Mouse (Mus musculus): ENCODE measurements around the gene Plscr1. TPM values are rescaled to one million over a fixed set of nuclear protein-coding genes. Genes with fewer than 3 reads are reported as not detected.

The Plscr1 gene
- polyA plus RNA-seq, 1 experiment from 2014 or later, result 11.2 TPM

- Histone ChIP-seq H3K4me3 (no peak overlapping the region), H3K36me3 (0 out of 2 replicates have a peak, but pooled peaks cover 3% of the 10 kb centered on the region), H3K4me1 (0 out of 2 replicates have a peak, but pooled peaks cover 1% of the 10 kb centered on the region), H3K9ac (no peak overlapping the region), H3K27me3 (no peaks in the 10 kb centered on the region), H3K4me2 (no peak overlapping the region), H3K9me3 (no peaks in the 10 kb centered on the region), H3K27ac (no peak overlapping the region)
- ATAC-seq (ENCODE audit: insufficient number of reproducible peaks, low FRiP score, low TSS enrichment, low read depth), result no peak
- WGBS, result 83% methylated on average over 4 of the region's 4 CpGs
These were observed 16.2 kb downstream of the Plscr1 start for GRCm38 (mm10) chr9:92265719-92266118.

- Histone ChIP-seq H3K27me3 (no peaks in the 10 kb centered on the region), H3K4me3 (no peak overlapping the region), H3K9ac (no peak overlapping the region), H3K27ac (no peak overlapping the region), H3K9me3 (no peaks in the 10 kb centered on the region), H3K4me1 (0 out of 2 replicates have a peak, but pooled peaks cover 3% of the 10 kb centered on the region), H3K4me2 (no peak overlapping the region), H3K36me3 (0 out of 2 replicates have a peak, but pooled peaks cover 3% of the 10 kb centered on the region)
- WGBS, result 80% methylated on average over 8 of the region's 8 CpGs
- ATAC-seq (ENCODE audit: insufficient number of reproducible peaks, low FRiP score, low TSS enrichment, low read depth), result no peak
These were observed 17.1 kb downstream of the Plscr1 start for GRCm38 (mm10) chr9:92266558-92267171.

- no peaks in the 10 kb centered on the region for H3K27me3 ChIP-seq
- H3K9ac ChIP-seq, result no peak overlapping the region
- no peaks in the 10 kb centered on the region for H3K9me3 ChIP-seq
- no peak overlapping the region for H3K4me2 ChIP-seq
- H3K27ac ChIP-seq, result no peak overlapping the region
- WGBS, result 78% methylated on average over 1 of the region's 1 CpGs
- H3K36me3 ChIP-seq, result 0 out of 2 replicates have a peak, but pooled peaks cover 3% of the 10 kb centered on the region
- H3K4me3 ChIP-seq, result no peak overlapping the region
- no peak for ATAC-seq (ENCODE audit: insufficient number of reproducible peaks, low FRiP score, low TSS enrichment, low read depth)
- H3K4me1 ChIP-seq, result 0 out of 2 replicates have a peak, but pooled peaks cover 3% of the 10 kb centered on the region
These were observed 18.2 kb downstream of the Plscr1 start for GRCm38 (mm10) chr9:92267732-92268131.

GRCm38 (mm10) chr9:92269829-92270404 lies 20.4 kb downstream of the Plscr1 start:
- no peak overlapping the region for H3K4me3 ChIP-seq
- no peak for ATAC-seq (ENCODE audit: insufficient number of reproducible peaks, low FRiP score, low TSS enrichment, low read depth)
- 0 out of 2 replicates have a peak, but pooled peaks cover 3% of the 10 kb centered on the region for H3K36me3 ChIP-seq
- 0 out of 2 replicates have a peak, but pooled peaks cover 3% of the 10 kb centered on the region for H3K4me1 ChIP-seq
- no peak overlapping the region for H3K27ac ChIP-seq
- H3K27me3 ChIP-seq, result no peaks in the 10 kb centered on the region
- H3K4me2 ChIP-seq, result no peak overlapping the region
- 88% methylated on average over 5 of the region's 5 CpGs for WGBS
- H3K9me3 ChIP-seq, result no peaks in the 10 kb centered on the region
- no peak overlapping the region for H3K9ac ChIP-seq

- WGBS, result 44% methylated on average over 4 of the region's 4 CpGs
- H3K36me3 ChIP-seq, result 0 out of 2 replicates have a peak, but pooled peaks cover 3% of the 10 kb centered on the region
These were observed 21.4 kb downstream of the Plscr1 start for GRCm38 (mm10) chr9:92270927-92271326.

GRCm38 (mm10) chr9:92272650-92273049 lies 23.1 kb downstream of the Plscr1 start:
- Histone ChIP-seq H3K4me1 (peaks cover 12% of the 10 kb centered on the region), H3K9ac (no peak overlapping the region), H3K9me3 (no peaks in the 10 kb centered on the region), H3K27me3 (no peaks in the 10 kb centered on the region), H3K36me3 (0 out of 2 replicates have a peak, but pooled peaks cover 3% of the 10 kb centered on the region), H3K4me3 (no peak overlapping the region), H3K4me2 (no peak overlapping the region), H3K27ac (no peak overlapping the region)
- 83% methylated on average over 4 of the region's 4 CpGs for whole genome bisulfite sequencing
- ATAC-seq (ENCODE audit: insufficient number of reproducible peaks, low FRiP score, low TSS enrichment, low read depth), result no peak

More at GRCm38 (mm10) chr9:92270927-92271326, 21.4 kb downstream of the Plscr1 start:
- ATAC-seq (ENCODE audit: insufficient number of reproducible peaks, low FRiP score, low TSS enrichment, low read depth), result no peak
- H3K4me1 ChIP-seq, result peaks cover 9% of the 10 kb centered on the region
- H3K27ac ChIP-seq, result 0 out of 2 replicates have a peak overlapping the region, but pooled peaks have one; percentile 33
- no peaks in the 10 kb centered on the region for H3K9me3 ChIP-seq
- no peak overlapping the region for H3K4me2 ChIP-seq
- no peak overlapping the region for H3K4me3 ChIP-seq
- no peak overlapping the region for H3K9ac ChIP-seq
- H3K27me3 ChIP-seq, result no peaks in the 10 kb centered on the region

- Histone ChIP-seq H3K4me3 (no peak overlapping the region), H3K9me3 (no peaks in the 10 kb centered on the region), H3K4me1 (peaks cover 12% of the 10 kb centered on the region), H3K27ac (no peak overlapping the region), H3K36me3 (0 out of 2 replicates have a peak, but pooled peaks cover 3% of the 10 kb centered on the region), H3K4me2 (no peak overlapping the region), H3K27me3 (no peaks in the 10 kb centered on the region), H3K9ac (no peak overlapping the region)
- no peak for ATAC-seq (ENCODE audit: insufficient number of reproducible peaks, low FRiP score, low TSS enrichment, low read depth)
- WGBS, result 86% methylated on average over 2 of the region's 2 CpGs
These were observed 23.7 kb downstream of the Plscr1 start for GRCm38 (mm10) chr9:92273271-92273670.

- H3K4me1 ChIP-seq, result peaks cover 12% of the 10 kb centered on the region
- no peaks in the 10 kb centered on the region for H3K9me3 ChIP-seq
- no peak for ATAC-seq (ENCODE audit: insufficient number of reproducible peaks, low FRiP score, low TSS enrichment, low read depth)
- no peak overlapping the region for H3K9ac ChIP-seq
- H3K4me3 ChIP-seq, result no peak overlapping the region
- 76% methylated on average over 6 of the region's 6 CpGs for WGBS
- no peak overlapping the region for H3K4me2 ChIP-seq
- H3K27ac ChIP-seq, result no peak overlapping the region
- no peaks in the 10 kb centered on the region for H3K27me3 ChIP-seq
- H3K36me3 ChIP-seq, result 0 out of 2 replicates have a peak, but pooled peaks cover 3% of the 10 kb centered on the region
These were observed 24.6 kb downstream of the Plscr1 start for GRCm38 (mm10) chr9:92273956-92274762.

GRCm38 (mm10) chr9:92275486-92276207 lies 26.1 kb downstream of the Plscr1 start, which contains the start of gene Plscr2:
TSS of gene Plscr2 (plus strand) at chr9:92275602.
- Histone ChIP-seq H3K9ac (no peak within 1 kb of the TSS), H3K27me3 (no peaks in the 10 kb centered on the region), H3K36me3 (no peaks in the 10 kb centered on the region), H3K4me2 (no peak within 1 kb of the TSS), H3K27ac (0 out of 2 replicates have a peak within 1 kb of the TSS, but pooled peaks have one; percentile 3), H3K4me3 (no peak within 1 kb of the TSS), H3K9me3 (no peaks in the 10 kb centered on the region), H3K4me1 (peaks cover 12% of the 10 kb centered on the region)
- no peak for ATAC-seq (ENCODE audit: insufficient number of reproducible peaks, low FRiP score, low TSS enrichment, low read depth)
- WGBS, result 51% methylated on average over 9 of the region's 9 CpGs

- Histone ChIP-seq H3K9ac (no peak overlapping the region), H3K27ac (no peak overlapping the region), H3K4me1 (peaks cover 9% of the 10 kb centered on the region), H3K4me3 (no peak overlapping the region), H3K4me2 (no peak overlapping the region), H3K27me3 (no peaks in the 10 kb centered on the region), H3K36me3 (no peaks in the 10 kb centered on the region), H3K9me3 (no peaks in the 10 kb centered on the region)
- ATAC-seq (ENCODE audit: insufficient number of reproducible peaks, low FRiP score, low TSS enrichment, low read depth), result no peak
- WGBS, result 62% methylated on average over 7 of the region's 7 CpGs
These were observed 26.8 kb downstream of the Plscr1 start for GRCm38 (mm10) chr9:92276360-92276759.

GRCm38 (mm10) chr9:92280048-92280447 lies 30.5 kb downstream of the Plscr1 start:
- H3K4me1 ChIP-seq, result peaks cover 9% of the 10 kb centered on the region
- H3K4me3 ChIP-seq, result no peak overlapping the region
- H3K9ac ChIP-seq, result no peak overlapping the region
- no peaks in the 10 kb centered on the region for H3K36me3 ChIP-seq
- H3K27me3 ChIP-seq, result no peaks in the 10 kb centered on the region
- no peak for ATAC-seq (ENCODE audit: insufficient number of reproducible peaks, low FRiP score, low TSS enrichment, low read depth)
- 88% methylated on average over 1 of the region's 1 CpGs for WGBS
- H3K4me2 ChIP-seq, result no peak overlapping the region
- no peak overlapping the region for H3K27ac ChIP-seq
- H3K9me3 ChIP-seq, result no peaks in the 10 kb centered on the region
